Mouse (Mus musculus): ENCODE data around the gene Wdr83.
"Not testable (repeated sequence)": the region's sequence is repeated elsewhere in the genome, so short reads cannot be mapped to it uniquely, and the experiment has no call there.

Gene Wdr83

GRCm38 (mm10) chr8:85081216-85081555 lies at the start of gene Wdr83:
Wdr83 (minus strand) TSS chr8:85081306.
- peak; percentile 58 for DNase-seq (ENCODE audit: inconsistent ontology term)

GRCm38 (mm10) chr8:85123691-85124090 lies 42.6 kb upstream of the Wdr83 start:
- no peak for DNase-seq (ENCODE audit: inconsistent ontology term)

GRCm38 (mm10) chr8:85122995-85123394 lies 41.9 kb upstream of the Wdr83 start, which contains the start of gene Zfp791:
Zfp791 (minus strand) TSS chr8:85123095.
- DNase-seq (ENCODE audit: inconsistent ontology term) = no peak

- not testable (repeated sequence) for DNase-seq (ENCODE audit: inconsistent ontology term)
Measured at GRCm38 (mm10) chr8:85120251-85120650, 39.1 kb upstream of the Wdr83 start.

- DNase-seq (ENCODE audit: inconsistent ontology term) = peak; percentile 81
Measured at GRCm38 (mm10) chr8:85119052-85119981, 38.2 kb upstream of the Wdr83 start.

- DNase-seq (ENCODE audit: inconsistent ontology term) = no peak
Measured at GRCm38 (mm10) chr8:85116984-85117383, 35.9 kb upstream of the Wdr83 start.

GRCm38 (mm10) chr8:85115501-85115900 lies 34.4 kb upstream of the Wdr83 start:
- no peak for DNase-seq (ENCODE audit: inconsistent ontology term)

GRCm38 (mm10) chr8:85113241-85113640 lies 32.1 kb upstream of the Wdr83 start:
- no peak for DNase-seq (ENCODE audit: inconsistent ontology term)

- DNase-seq (ENCODE audit: inconsistent ontology term) = no peak
Measured at GRCm38 (mm10) chr8:85100076-85100665, 19.1 kb upstream of the Wdr83 start.

GRCm38 (mm10) chr8:85096850-85097249 lies 15.7 kb upstream of the Wdr83 start:
- no peak for DNase-seq (ENCODE audit: inconsistent ontology term)

GRCm38 (mm10) chr8:85096196-85096595 lies 15.1 kb upstream of the Wdr83 start:
- no peak for DNase-seq (ENCODE audit: inconsistent ontology term)

GRCm38 (mm10) chr8:85095566-85095965 lies 14.5 kb upstream of the Wdr83 start:
- DNase-seq (ENCODE audit: inconsistent ontology term) = no peak

GRCm38 (mm10) chr8:85095051-85095450 lies 13.9 kb upstream of the Wdr83 start:
- no peak for DNase-seq (ENCODE audit: inconsistent ontology term)

- DNase-seq (ENCODE audit: inconsistent ontology term) = no peak
Measured at GRCm38 (mm10) chr8:85091526-85092090, 10.5 kb upstream of the Wdr83 start.

- no peak for DNase-seq (ENCODE audit: inconsistent ontology term)
Measured at GRCm38 (mm10) chr8:85090856-85091255, 9.8 kb upstream of the Wdr83 start.

GRCm38 (mm10) chr8:85088771-85089170 lies 7.7 kb upstream of the Wdr83 start:
- no peak for DNase-seq (ENCODE audit: inconsistent ontology term)

GRCm38 (mm10) chr8:85086238-85086637 lies 5.1 kb upstream of the Wdr83 start:
- no peak for DNase-seq (ENCODE audit: inconsistent ontology term)

GRCm38 (mm10) chr8:85084633-85085032 lies 3.5 kb upstream of the Wdr83 start:
- no peak for DNase-seq (ENCODE audit: inconsistent ontology term)

GRCm38 (mm10) chr8:85083108-85083813 lies 2.2 kb upstream of the Wdr83 start, which contains the start of gene Man2b1:
Man2b1 (plus strand) TSS chr8:85083270.
- peak; percentile 96 for DNase-seq (ENCODE audit: inconsistent ontology term)

GRCm38 (mm10) chr8:85082169-85082568 lies 1.1 kb upstream of the Wdr83 start:
- DNase-seq (ENCODE audit: inconsistent ontology term) = not testable (repeated sequence)

GRCm38 (mm10) chr8:85080532-85081215 lies 432 bp downstream of the Wdr83 start, which contains the start of gene Wdr83os:
Wdr83os (plus strand) TSS chr8:85080740.
- DNase-seq (ENCODE audit: inconsistent ontology term) = peak; percentile 69

Data from Muller cell, postnatal 12 days (primary cell).